Mouse (Mus musculus) left cerebral cortex, postnatal 25 days (tissue): Measurements from ENCODE around the gene Pigr. TPM values are rescaled to one million over a fixed set of nuclear protein-coding genes. Genes with fewer than 3 reads are reported as not detected.

Source experiments
- DNase-seq, 2 experiments: peaks; one replicate each; pipeline ENCODE4 v3.0.0; 2022; ENCODE audit warnings: low spot score in 2 of 2, mixed read lengths in 1 of 2
- intact Hi-C: fragments of 180-260 bp; cut with DNase I; formaldehyde crosslinking; loops from one replicate; pipeline ENCODE4 v1.15.1; 2025
- total RNA-seq, 2 experiments: library from RNA; stranded (reverse); gene quantifications; 2 replicates each; pipeline ENCODE4 v1.2.3; 2021

The Pigr gene
- total RNA-seq, 2 experiments from 2014 or later: not detected

- intact Hi-C loops: no loop called here
- DNase-seq: no peak
Observed at GRCm38 (mm10) chr1:130872912-130873311, 46.4 kb downstream of the Pigr start.

GRCm38 (mm10) chr1:130875139-130875538, 48.7 kb downstream of the Pigr start:
- DNase-seq: peak; percentile 53 to 72

GRCm38 (mm10) chr1:130875910-130876309, 49.4 kb downstream of the Pigr start:
- intact Hi-C loops: loop anchor here (1.0 to 5.0 kb wide), 3 partner anchors 86 to 391 kb away; no protein-coding TSS in a partner anchor
- DNase-seq: no peak

More at GRCm38 (mm10) chr1:130875139-130875538, 48.7 kb downstream of the Pigr start:
- intact Hi-C loops: loop anchor here (1.0 to 5.0 kb wide), 3 partner anchors 87 to 392 kb away; no protein-coding TSS in a partner anchor

GRCm38 (mm10) chr1:130876931-130877509, 50.5 kb downstream of the Pigr start:
- intact Hi-C loops: loop anchor here (1.0 to 5.0 kb wide), 3 partner anchors 85 to 390 kb away; no protein-coding TSS in a partner anchor
- peak; percentile 76 to 79 for DNase-seq

- intact Hi-C loops: loop anchor here (1.0 to 5.0 kb wide), 3 partner anchors 84 to 389 kb away; no protein-coding TSS in a partner anchor
- DNase-seq: peak in 1 of 2 experiments; percentile 8
Observed at GRCm38 (mm10) chr1:130877889-130878614, 51.6 kb downstream of the Pigr start.

GRCm38 (mm10) chr1:130879927-130880326, 53.4 kb downstream of the Pigr start:
- intact Hi-C loops: loop anchor here (5.0 kb wide), 2 partner anchors 82 to 387 kb away; no protein-coding TSS in a partner anchor
- no peak for DNase-seq

- intact Hi-C loops: no loop called here
- no peak for DNase-seq
Observed at GRCm38 (mm10) chr1:130883146-130883545, 56.7 kb downstream of the Pigr start.

GRCm38 (mm10) chr1:130887354-130887753, 60.9 kb downstream of the Pigr start, which contains the start of gene Il24:
Gene Il24 (minus strand): TSS chr1:130887454.
- intact Hi-C loops: no loop called here
- DNase-seq: no peak

GRCm38 (mm10) chr1:130892446-130892845, 66.0 kb downstream of the Pigr start:
- intact Hi-C loops: no loop called here
- DNase-seq: no peak

GRCm38 (mm10) chr1:130893329-130894040, 67.0 kb downstream of the Pigr start:
- intact Hi-C loops: no loop called here
- no peak for DNase-seq

GRCm38 (mm10) chr1:130894468-130894867, 68.0 kb downstream of the Pigr start:
- DNase-seq: peak in 1 of 2 experiments; percentile 17
- intact Hi-C loops: no loop called here

Other genes with a start within 250 kb of the Pigr start
- gene Zp3r, start 197.1 kb upstream of the Pigr start, total RNA-seq: not detected
- not detected for gene C4bp, start 165.1 kb upstream of the Pigr start, total RNA-seq
- gene Gm29427, start 110.9 kb upstream of the Pigr start, total RNA-seq: not detected
- 10 to 100 TPM; 16.2 to 16.9 TPM for gene Yod1, start 109.4 kb upstream of the Pigr start, total RNA-seq
- 10 to 100 TPM; 37.6 to 48.4 TPM for gene Pfkfb2, start 97.4 kb upstream of the Pigr start, total RNA-seq
- 1 to 10 TPM; 1.8 TPM for gene AA986860, start 94.7 kb upstream of the Pigr start, total RNA-seq
- not detected for gene Fcamr, start 25.8 kb upstream of the Pigr start, total RNA-seq
- gene Fcmr, start 39.0 kb downstream of the Pigr start, total RNA-seq: not detected
- not detected for gene Il24, start 60.8 kb downstream of the Pigr start, total RNA-seq
- not detected for gene Il20, start 84.8 kb downstream of the Pigr start, total RNA-seq
- gene Il19, start 113.4 kb downstream of the Pigr start, total RNA-seq: not detected
- not detected for gene Il10, start 193.2 kb downstream of the Pigr start, total RNA-seq